Mouse (Mus musculus) heart, postnatal 4 days (tissue): ENCODE measurements around the gene 4933415A04Rik. TPM values are rescaled to one million over a fixed set of nuclear protein-coding genes. Genes with fewer than 3 reads are reported as not detected.

Source experiments
- DNase-seq: peaks from one replicate; pipeline ENCODE4 v3.0.0; 2021
- total RNA-seq, 2 experiments: library from RNA; stranded (reverse); gene quantifications; 2 replicates each; pipeline ENCODE4 v1.2.3; 2021

The 4933415A04Rik gene
- total RNA-seq, 2 experiments from 2014 or later, result 3.3 to 3.8 TPM

- no peak for DNase-seq
Observed at GRCm38 (mm10) chr11:43632566-43632965, 45.7 kb downstream of the 4933415A04Rik start.

GRCm38 (mm10) chr11:43633165-43633564 lies 46.3 kb downstream of the 4933415A04Rik start:
- no peak for DNase-seq

GRCm38 (mm10) chr11:43633658-43634401 lies 47.0 kb downstream of the 4933415A04Rik start:
- DNase-seq, result peak; percentile 86

GRCm38 (mm10) chr11:43636761-43637160 lies 49.9 kb downstream of the 4933415A04Rik start:
- DNase-seq, result no peak

GRCm38 (mm10) chr11:43638486-43638885 lies 51.6 kb downstream of the 4933415A04Rik start:
- DNase-seq, result no peak

Other genes starting within 250 kb of the 4933415A04Rik start
- 10 to 100 TPM; 83.5 to 98.0 TPM for gene Pttg1, start 160.8 kb upstream of the 4933415A04Rik start, total RNA-seq
- 10 to 100 TPM; 25.8 to 28.6 TPM for gene Slu7, start 153.3 kb upstream of the 4933415A04Rik start, total RNA-seq
- 10 to 100 TPM; 10.5 to 13.2 TPM for gene C1qtnf2, start 112.8 kb upstream of the 4933415A04Rik start, total RNA-seq
- gene Ccnjl, start 58.3 kb upstream of the 4933415A04Rik start, total RNA-seq, result 10 to 100 TPM; 10.4 to 12.0 TPM
- gene Fabp6, start 14.5 kb downstream of the 4933415A04Rik start, total RNA-seq, result not detected
- gene Pwwp2a, start 95.0 kb downstream of the 4933415A04Rik start, total RNA-seq, result 10 to 100 TPM; 38.7 to 39.4 TPM
- 10 to 100 TPM; 40.4 to 43.5 TPM for gene Ttc1, start 161.0 kb downstream of the 4933415A04Rik start, total RNA-seq